Mouse (Mus musculus) cortical plate, adult 2 months (tissue): ENCODE measurements at regions not wholly inside any gene's neighbourhood (a gene's known extent, or its start where the extent isn't known, plus 50 kb on each side); places are given as distances from the start of the nearest gene placed in this dataset.

Experiments used
- CTCF ChIP-seq: fragments of 200-500 bp; IDR thresholded peaks from 2 replicates; pipeline ENCODE4 v1.5.1; 2011; ENCODE audit warnings: mild to moderate bottlenecking, control low read depth, low read length; ENCODE audit not compliant: insufficient read depth; ENCODE audit errors: extremely low read depth
- POLR2A ChIP-seq: fragments of 200-500 bp; IDR thresholded peaks from 2 replicates; pipeline ENCODE4 v1.6.1; 2011; ENCODE audit warnings: mild to moderate bottlenecking, low read length, control low read depth; ENCODE audit not compliant: insufficient read depth; ENCODE audit errors: extremely low read depth

- no peak for TF ChIP-seq CTCF
- no peak for TF ChIP-seq POLR2A
Observed at GRCm38 (mm10) chr12:25224201-25224600, 127.3 kb upstream of the Id2 start.
